Mouse (Mus musculus): ENCODE measurements around the gene Fgf14. TPM values are rescaled to one million over a fixed set of nuclear protein-coding genes. Genes with fewer than 3 reads are reported as not detected.

Gene Fgf14
- 0.03 TPM in 1 of 2 replicates, not detected in the other for polyA plus RNA-seq (2015; fragmentation: Nextera tagmentation; extraction: Ambion mirVana)

GRCm38 (mm10) chr14:124676506-124677177, at the start of gene Fgf14:
Gene Fgf14 (minus strand): TSS chr14:124677127.
- no peaks in the 10 kb centered on the region for H3K4me1 ChIP-seq (replicated peaks)
- H3K9ac ChIP-seq: no peak within 1 kb of the TSS
- H3K27me3 ChIP-seq: peaks cover 28% of the 10 kb centered on the region
- H3K9me3 ChIP-seq (replicated peaks): no peaks in the 10 kb centered on the region
- H3K36me3 ChIP-seq (replicated peaks): no peaks in the 10 kb centered on the region
- no peak within 1 kb of the TSS; the same call in 1 of the 2 replicates for H3K4me2 ChIP-seq
- H3K27ac ChIP-seq (replicated peaks): no peak within 1 kb of the TSS
- no peak within 1 kb of the TSS for H3K4me3 ChIP-seq (replicated peaks)
- WGBS (ENCODE audit: insufficient replicate concordance): 18% methylated on average over 12 of the region's 12 CpGs
- no peak for ATAC-seq (ENCODE audit: insufficient read depth)

- peaks cover 28% of the 10 kb centered on the region for H3K27me3 ChIP-seq
- H3K4me3 ChIP-seq (replicated peaks): no peak overlapping the region
- no peak overlapping the region; the same call in 1 of the 2 replicates for H3K4me2 ChIP-seq
- H3K9ac ChIP-seq: no peak overlapping the region
- no peak overlapping the region for H3K27ac ChIP-seq (replicated peaks)
- ATAC-seq (ENCODE audit: insufficient read depth): no peak
- WGBS (ENCODE audit: insufficient replicate concordance): 7% methylated on average over 10 of the region's 10 CpGs
- H3K9me3 ChIP-seq (replicated peaks): no peaks in the 10 kb centered on the region
- H3K36me3 ChIP-seq (replicated peaks): no peaks in the 10 kb centered on the region
- H3K4me1 ChIP-seq (replicated peaks): no peaks in the 10 kb centered on the region
Observed at GRCm38 (mm10) chr14:124677379-124677778, 452 bp upstream of the Fgf14 start.

- Histone ChIP-seq H3K4me1 (replicated peaks) (no peaks in the 10 kb centered on the region), H3K27ac (replicated peaks) (no peak overlapping the region), H3K4me3 (replicated peaks) (no peak overlapping the region), H3K9me3 (replicated peaks) (no peaks in the 10 kb centered on the region), H3K9ac (no peak overlapping the region), H3K36me3 (replicated peaks) (no peaks in the 10 kb centered on the region), H3K4me2 (peak overlapping the region; percentile 37; the same call in 1 of the 2 replicates), H3K27me3 (peaks cover 28% of the 10 kb centered on the region)
- ATAC-seq (ENCODE audit: insufficient read depth): no peak
- 20% methylated on average over 23 of the region's 23 CpGs for WGBS (ENCODE audit: insufficient replicate concordance)
Observed at GRCm38 (mm10) chr14:124675654-124676505, 1.0 kb downstream of the Fgf14 start.

DNA sequence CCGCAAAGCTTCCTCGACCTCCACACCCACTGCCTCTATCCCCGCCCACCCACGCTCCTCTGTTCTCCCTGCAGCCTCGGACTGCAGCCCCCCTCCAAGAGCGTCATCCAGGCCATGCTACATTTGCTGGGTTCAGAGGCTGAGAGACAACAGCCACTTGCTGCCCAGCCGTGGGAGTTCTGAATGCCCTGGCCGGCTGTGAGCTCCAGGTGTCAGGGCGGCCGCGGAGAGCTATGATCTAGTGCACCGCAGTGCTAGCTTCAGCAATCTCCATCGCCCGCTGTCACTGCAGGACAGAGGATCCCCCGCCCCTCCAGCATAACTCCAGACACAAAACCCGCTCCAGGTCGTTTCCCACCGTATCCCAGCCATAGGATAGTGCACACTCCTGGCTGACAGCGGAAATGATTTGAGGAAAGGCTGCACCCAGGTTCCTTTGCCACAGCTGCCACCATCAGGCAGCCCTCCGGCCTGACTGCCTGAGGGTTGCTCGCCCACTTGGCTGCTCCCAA, 1.7 kb downstream of the Fgf14 start:
- no peak overlapping the region for H3K4me3 ChIP-seq (replicated peaks)
- H3K4me1 ChIP-seq (replicated peaks): no peaks in the 10 kb centered on the region
- no peaks in the 10 kb centered on the region for H3K36me3 ChIP-seq (replicated peaks)
- H3K27ac ChIP-seq (replicated peaks): no peak overlapping the region
- WGBS (ENCODE audit: insufficient replicate concordance): 3% methylated on average over 21 of the region's 21 CpGs
- H3K9me3 ChIP-seq (replicated peaks): no peaks in the 10 kb centered on the region
- H3K27me3 ChIP-seq: peaks cover 28% of the 10 kb centered on the region
- ATAC-seq (ENCODE audit: insufficient read depth): no peak
- no peak overlapping the region for H3K9ac ChIP-seq
- peak overlapping the region; percentile 37 for H3K4me2 ChIP-seq

DNA sequence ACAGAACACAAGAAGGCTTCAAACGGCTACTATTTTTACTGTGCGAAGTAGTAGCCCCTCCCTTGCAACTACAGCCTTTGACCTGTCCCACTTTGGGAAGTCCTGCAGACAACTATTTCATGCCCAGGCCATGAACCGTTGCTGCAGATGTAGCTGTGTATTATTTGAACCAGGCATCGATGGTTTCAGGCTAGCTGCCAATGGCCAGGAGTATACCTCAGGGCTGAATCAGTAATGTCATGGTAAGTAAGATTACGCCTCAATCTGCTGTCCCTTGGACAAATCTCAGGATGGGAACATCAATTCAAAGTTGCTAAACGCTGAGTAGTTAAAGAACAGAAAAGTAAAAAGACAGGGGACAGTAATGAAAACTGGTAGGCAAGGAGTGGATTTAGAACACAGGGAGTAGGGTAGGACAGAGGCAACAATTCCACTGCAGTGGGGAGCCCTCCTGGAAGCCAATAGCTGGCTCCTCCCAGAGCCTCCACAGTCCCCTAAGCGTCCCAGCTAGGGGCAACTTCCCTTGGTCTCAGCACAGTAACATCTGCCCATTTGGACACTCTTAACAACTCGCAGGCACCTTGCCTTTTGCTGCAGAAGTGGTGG, 2.3 kb downstream of the Fgf14 start:
- Histone ChIP-seq H3K9me3 (replicated peaks) (no peaks in the 10 kb centered on the region), H3K36me3 (replicated peaks) (no peaks in the 10 kb centered on the region), H3K4me3 (replicated peaks) (no peak overlapping the region), H3K4me1 (replicated peaks) (no peaks in the 10 kb centered on the region), H3K27ac (replicated peaks) (no peak overlapping the region), H3K27me3 (peaks cover 28% of the 10 kb centered on the region), H3K9ac (no peak overlapping the region), H3K4me2 (peak overlapping the region; percentile 37)
- ATAC-seq (ENCODE audit: insufficient read depth): no peak
- WGBS (ENCODE audit: insufficient replicate concordance): 33% methylated on average over 8 of the region's 8 CpGs

GRCm38 (mm10) chr14:124669739-124670138, 7.2 kb downstream of the Fgf14 start:
- Histone ChIP-seq H3K36me3 (replicated peaks) (no peaks in the 10 kb centered on the region), H3K9ac (no peak overlapping the region), H3K4me1 (replicated peaks) (no peaks in the 10 kb centered on the region), H3K4me2 (no peak overlapping the region), H3K4me3 (replicated peaks) (no peak overlapping the region), H3K27ac (replicated peaks) (no peak overlapping the region), H3K27me3 (no peaks in the 10 kb centered on the region), H3K9me3 (replicated peaks) (no peaks in the 10 kb centered on the region)
- WGBS (ENCODE audit: insufficient replicate concordance): 36% methylated on average over 7 of the region's 7 CpGs
- ATAC-seq (ENCODE audit: insufficient read depth): no peak

GRCm38 (mm10) chr14:124642822-124643221, 34.1 kb downstream of the Fgf14 start:
- no peaks in the 10 kb centered on the region for H3K27me3 ChIP-seq
- no peaks in the 10 kb centered on the region for H3K9me3 ChIP-seq (replicated peaks)
- no peak overlapping the region for H3K4me3 ChIP-seq (replicated peaks)
- H3K9ac ChIP-seq: no peak overlapping the region
- no peaks in the 10 kb centered on the region for H3K4me1 ChIP-seq (replicated peaks)
- ATAC-seq (ENCODE audit: insufficient read depth): no peak
- no peaks in the 10 kb centered on the region for H3K36me3 ChIP-seq (replicated peaks)
- no peak overlapping the region for H3K4me2 ChIP-seq
- 30% methylated on average over 3 of the region's 3 CpGs for WGBS (ENCODE audit: insufficient replicate concordance)
- H3K27ac ChIP-seq (replicated peaks): no peak overlapping the region

GRCm38 (mm10) chr14:124634881-124635280, 42.0 kb downstream of the Fgf14 start:
- no peaks in the 10 kb centered on the region for H3K9me3 ChIP-seq (replicated peaks)
- no peak for ATAC-seq (ENCODE audit: insufficient read depth)
- 48% methylated on average over 2 of the region's 2 CpGs for WGBS (ENCODE audit: insufficient replicate concordance)

DNA sequence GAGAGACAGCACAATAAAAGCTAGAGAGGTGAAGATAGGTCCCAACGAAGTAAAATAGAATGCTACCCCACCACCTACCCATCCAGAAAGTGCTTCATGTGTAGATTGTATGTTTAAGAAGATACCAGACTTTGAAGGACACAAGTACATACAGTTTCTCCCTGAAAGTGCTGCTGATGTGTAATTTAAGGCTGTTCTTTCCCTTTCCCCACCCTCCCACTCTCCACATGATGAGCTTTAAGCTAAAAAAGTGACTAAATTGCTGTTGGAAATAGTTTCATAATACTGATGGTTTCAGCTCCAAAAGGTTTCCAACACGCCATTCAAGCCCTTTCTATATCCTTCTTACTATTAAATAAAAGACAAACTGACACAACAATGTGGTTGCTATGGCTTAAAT, 63.5 kb downstream of the Fgf14 start:
- no peaks in the 10 kb centered on the region for H3K4me1 ChIP-seq (replicated peaks)
- H3K9ac ChIP-seq: no peak overlapping the region
- 22% methylated on average over 2 of the region's 2 CpGs for WGBS (ENCODE audit: insufficient replicate concordance)
- H3K9me3 ChIP-seq (replicated peaks): no peaks in the 10 kb centered on the region
- H3K27me3 ChIP-seq: no peaks in the 10 kb centered on the region
- H3K27ac ChIP-seq (replicated peaks): no peak overlapping the region
- no peak for ATAC-seq (ENCODE audit: insufficient read depth)
- no peak overlapping the region for H3K4me2 ChIP-seq
- no peak overlapping the region for H3K4me3 ChIP-seq (replicated peaks)
- H3K36me3 ChIP-seq (replicated peaks): no peaks in the 10 kb centered on the region

More at GRCm38 (mm10) chr14:124634881-124635280, 42.0 kb downstream of the Fgf14 start:
- Histone ChIP-seq H3K4me1 (replicated peaks) (no peaks in the 10 kb centered on the region), H3K27ac (replicated peaks) (no peak overlapping the region), H3K9ac (no peak overlapping the region), H3K27me3 (no peaks in the 10 kb centered on the region), H3K4me2 (no peak overlapping the region), H3K36me3 (replicated peaks) (no peaks in the 10 kb centered on the region), H3K4me3 (replicated peaks) (no peak overlapping the region)

DNA sequence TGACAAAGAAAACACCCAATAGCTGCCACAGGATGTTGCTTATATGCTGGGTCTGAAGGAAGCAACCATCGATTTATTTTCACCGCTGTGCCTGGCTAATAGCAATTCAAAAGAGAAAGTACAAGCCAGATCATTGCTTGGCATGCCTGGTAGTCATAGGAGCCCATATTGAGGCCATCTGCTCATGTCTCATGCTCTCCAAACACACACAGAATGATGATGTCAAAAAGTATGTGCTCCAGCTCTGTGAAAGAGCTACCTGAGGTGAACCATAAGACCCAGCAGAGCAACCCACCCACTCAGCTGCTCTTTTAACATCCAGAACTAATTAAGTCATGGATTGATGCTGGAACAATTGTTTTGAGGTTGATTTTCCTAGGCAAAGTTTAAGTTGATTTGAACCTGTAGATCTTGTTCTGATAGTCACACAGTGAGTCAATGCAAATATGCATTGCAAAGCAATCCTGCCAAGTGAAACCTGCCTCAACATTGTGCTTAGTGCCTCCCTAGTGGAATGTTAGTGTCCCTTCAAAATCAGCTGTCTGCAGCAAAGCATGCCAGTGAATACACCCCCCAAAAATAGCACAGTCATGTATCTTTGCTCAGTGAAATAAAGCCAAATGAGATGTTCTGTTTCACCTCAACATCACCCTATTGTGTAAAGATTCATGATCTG, 70.8 kb downstream of the Fgf14 start:
- Histone ChIP-seq H3K9ac (no peak overlapping the region), H3K4me1 (replicated peaks) (no peaks in the 10 kb centered on the region), H3K27ac (replicated peaks) (no peak overlapping the region), H3K36me3 (replicated peaks) (no peaks in the 10 kb centered on the region), H3K9me3 (replicated peaks) (no peaks in the 10 kb centered on the region), H3K4me2 (no peak overlapping the region), H3K27me3 (no peaks in the 10 kb centered on the region), H3K4me3 (replicated peaks) (no peak overlapping the region)
- WGBS (ENCODE audit: insufficient replicate concordance): 69% methylated on average over 2 of the region's 2 CpGs
- ATAC-seq (ENCODE audit: insufficient read depth): no peak
